Mouse (Mus musculus) G1E (cell line): ENCODE results near the gene Dnase1l1. TPM values are rescaled to one million over a fixed set of nuclear protein-coding genes. Genes with fewer than 3 reads are reported as not detected.

Source experiments
- ATAC-seq: 2 replicates; pipeline ENCODE4 v1.8.0; 2016; ENCODE audit warnings: mild to moderate bottlenecking; ENCODE audit not compliant: insufficient number of reproducible peaks, poor library complexity, low FRiP score, severe bottlenecking; ENCODE audit errors: extremely low read depth
- DNase-seq: peaks from one replicate; pipeline ENCODE4 v3.0.0; 2012; ENCODE audit warnings: low spot score
- H3K27me3 ChIP-seq: 2 replicates; pipeline ENCODE4 v1.6.1; 2012; ENCODE audit warnings: mild to moderate bottlenecking, low read length, inconsistent platforms; ENCODE audit not compliant: insufficient read depth
- H3K36me3 ChIP-seq: replicated peaks from 2 replicates; pipeline ENCODE3; 2012; ENCODE audit warnings: mild to moderate bottlenecking, inconsistent platforms
- H3K4me1 ChIP-seq: 2 replicates; pipeline ENCODE4 v1.6.1; 2012; ENCODE audit warnings: low read depth, low read length, inconsistent platforms, mixed read lengths; ENCODE audit not compliant: insufficient read depth
- H3K4me3 ChIP-seq: 2 replicates; pipeline ENCODE4 v1.5.1; 2012; ENCODE audit warnings: low read depth, mild to moderate bottlenecking, inconsistent platforms, low read length, moderate library complexity, mixed read lengths
- H3K9me3 ChIP-seq: replicated peaks from 2 replicates; pipeline ENCODE4 v1.6.1; 2012; ENCODE audit warnings: inconsistent platforms
- CTCF ChIP-seq: IDR thresholded peaks from 2 replicates; pipeline ENCODE4 v1.5.1; 2012; ENCODE audit warnings: low read depth, low read length, inconsistent platforms, mixed read lengths
- GATA1 ChIP-seq: IDR thresholded peaks from 2 replicates; pipeline ENCODE4 v1.6.1; 2012; ENCODE audit warnings: borderline replicate concordance, low read length, inconsistent platforms, mixed read lengths
- GATA2 ChIP-seq: IDR thresholded peaks from 2 replicates; pipeline ENCODE4 v1.6.1; 2012; ENCODE audit warnings: low read depth, low read length, inconsistent platforms, borderline replicate concordance
- POLR2AphosphoS5 ChIP-seq: IDR thresholded peaks from 2 replicates; pipeline ENCODE4 v1.6.1; 2012; ENCODE audit warnings: low read depth, low read length, inconsistent platforms; ENCODE audit not compliant: insufficient replicate concordance
- TAL1 ChIP-seq: conservative IDR thresholded peaks from 2 replicates; pipeline ENCODE4 v1.6.1; 2012; ENCODE audit warnings: low read depth, low read length, inconsistent platforms, mixed read lengths
- polyA plus RNA-seq: library from polyadenylated mRNA; stranded (reverse); fragments of >175 nt; gene quantifications from 2 replicates; pipeline ENCODE4 v1.2.3, GENCODE M21; 2012
- total RNA-seq, 2 experiments: library from RNA; stranded (forward) in 1 of 2; stranded (reverse) in 1 of 2; fragments of 200-1000 nt in 1 of 2; fragments of >200 nt in 1 of 2; fragmentation: Nextera tagmentation in 1 of 2; gene quantifications; 2 replicates each; pipeline ENCODE4 v1.2.3; 2014 to 2017

Gene Dnase1l1
- total and polyA plus RNA-seq, 3 experiments: 0.34 to 48.7 (median 25.1) TPM

- H3K4me3 ChIP-seq: peak overlapping the region; percentile 76
- H3K27me3 ChIP-seq: no peaks in the 10 kb centered on the region
- peaks cover 28% of the 10 kb centered on the region for H3K36me3 ChIP-seq
- no peaks in the 10 kb centered on the region for H3K9me3 ChIP-seq
- peak; percentile 29 for DNase-seq
- TF ChIP-seq TAL1 (no peak), CTCF (no peak), GATA2 (no peak), GATA1 (no peak), POLR2AphosphoS5 (no peak)
- ATAC-seq: 0 out of 2 replicates have a peak, but pooled peaks have one; percentile 11
- peaks cover 22% of the 10 kb centered on the region for H3K4me1 ChIP-seq
These were observed 406 bp upstream of the Dnase1l1 start for GRCm38 (mm10) chrX:74282395-74283091.

DNA sequence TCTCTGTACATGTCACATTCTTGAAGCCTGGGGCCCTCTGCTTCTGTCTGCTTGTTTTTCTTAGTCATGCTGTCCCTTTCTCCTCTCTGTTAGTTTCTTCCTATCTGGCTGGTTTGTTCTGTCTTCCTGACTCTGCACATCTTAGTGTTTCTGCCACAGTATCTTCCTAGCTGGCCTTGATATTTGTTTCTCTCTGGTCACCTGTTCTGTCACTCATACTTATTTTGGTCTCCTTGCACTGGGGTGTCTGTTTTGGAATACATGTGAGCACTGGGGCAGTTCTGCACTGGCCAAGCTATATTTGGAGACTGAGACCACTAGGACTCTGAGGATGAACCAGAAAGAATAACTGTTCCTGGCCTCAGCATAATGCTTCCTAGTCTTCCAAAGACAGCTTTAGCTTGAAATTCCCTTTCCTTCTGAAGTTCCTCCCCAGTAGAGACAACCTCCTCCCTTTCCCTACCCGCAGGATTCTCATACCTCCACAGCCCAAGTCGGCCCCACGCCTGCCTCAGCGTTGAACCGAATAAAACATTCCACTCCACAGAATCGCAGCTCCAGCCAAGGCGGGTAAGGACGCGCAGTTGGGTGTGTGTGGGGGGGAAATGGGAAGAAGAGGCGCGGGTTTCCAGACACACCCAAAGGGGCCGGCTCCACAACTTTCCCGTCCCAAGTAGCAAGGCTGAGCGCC lies 951 bp downstream of the Dnase1l1 start:
- ATAC-seq (no peak), DNase-seq (no peak)
- H3K36me3 ChIP-seq: peaks cover 26% of the 10 kb centered on the region
- peaks cover 24% of the 10 kb centered on the region for H3K4me1 ChIP-seq
- H3K4me3 ChIP-seq: peak overlapping the region; percentile 76
- no peaks in the 10 kb centered on the region for H3K27me3 ChIP-seq
- TF ChIP-seq POLR2AphosphoS5: no peak
- TF ChIP-seq CTCF: no peak
- TF ChIP-seq GATA1: no peak
- TF ChIP-seq TAL1: no peak
- TF ChIP-seq GATA2: no peak
- no peaks in the 10 kb centered on the region for H3K9me3 ChIP-seq

DNA sequence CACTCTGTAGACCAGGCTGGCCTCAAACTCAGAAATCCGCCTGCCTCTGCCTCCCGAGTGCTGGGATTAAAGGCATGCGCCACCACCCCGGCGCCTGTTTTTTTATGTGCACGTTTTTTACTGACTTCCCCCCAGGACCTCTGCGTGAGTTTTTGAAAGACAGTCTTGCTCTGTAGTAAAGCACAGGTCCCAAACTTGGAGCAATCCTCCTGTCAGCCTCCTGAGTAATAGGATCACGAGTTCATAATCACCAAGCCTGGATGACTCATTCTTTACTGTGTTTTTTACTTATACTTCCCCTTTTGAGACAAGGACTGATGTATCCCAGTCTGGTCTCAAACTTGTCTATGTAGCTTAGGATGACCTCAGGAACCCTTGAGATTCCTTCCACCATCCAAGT lies 4.2 kb downstream of the Dnase1l1 start:
- H3K9me3 ChIP-seq: no peaks in the 10 kb centered on the region
- ATAC-seq (no peak; the same call in 1 of the 2 replicates), DNase-seq (no peak)
- peaks cover 19% of the 10 kb centered on the region for H3K4me1 ChIP-seq
- no peak overlapping the region for H3K4me3 ChIP-seq
- H3K27me3 ChIP-seq: no peaks in the 10 kb centered on the region
- H3K36me3 ChIP-seq: peaks cover 19% of the 10 kb centered on the region
- TF ChIP-seq GATA1: no peak
- no peak for TF ChIP-seq GATA2
- TF ChIP-seq TAL1: no peak
- TF ChIP-seq POLR2AphosphoS5: no peak
- no peak for TF ChIP-seq CTCF

- TF ChIP-seq POLR2AphosphoS5: peak; percentile 82
- TF ChIP-seq TAL1: no peak
- ATAC-seq: no peak
- Histone ChIP-seq H3K27me3 (no peaks in the 10 kb centered on the region), H3K4me3 (no peak overlapping the region), H3K9me3 (no peaks in the 10 kb centered on the region), H3K4me1 (peaks cover 23% of the 10 kb centered on the region), H3K36me3 (peaks cover 25% of the 10 kb centered on the region)
- DNase-seq: no peak
These were observed 8.5 kb downstream of the Dnase1l1 start for GRCm38 (mm10) chrX:74273422-74274322.

DNA sequence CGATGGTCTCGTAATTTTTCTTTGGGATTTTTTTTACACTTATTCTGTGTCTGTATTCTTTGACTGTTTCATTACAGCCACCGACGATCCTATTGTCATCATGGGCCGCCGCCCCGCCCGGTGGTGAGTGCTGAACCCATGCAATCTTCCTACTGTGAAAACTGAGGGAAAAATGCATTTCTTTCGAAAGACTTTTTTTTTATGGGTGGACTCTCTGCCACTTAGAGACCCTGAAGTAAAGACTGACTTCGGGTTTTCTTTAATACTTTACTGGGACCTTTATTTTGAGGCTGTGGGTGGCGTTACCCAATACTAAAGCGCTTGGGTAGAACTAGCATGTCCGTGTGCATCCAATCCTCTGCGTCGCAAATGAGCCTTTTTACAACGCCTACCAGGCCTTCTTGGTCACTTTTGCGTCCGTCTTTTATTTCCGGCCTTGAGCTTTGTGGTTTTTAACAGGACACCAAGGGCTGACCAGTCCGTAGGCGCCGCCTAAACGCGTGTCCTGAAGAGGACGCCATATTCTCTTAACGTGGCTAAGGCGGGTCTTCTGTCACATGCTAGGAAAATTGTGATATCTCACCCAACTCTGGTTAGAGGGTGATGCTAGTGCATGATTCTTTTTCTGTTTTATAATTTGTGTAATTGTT lies 11.1 kb downstream of the Dnase1l1 start:
- TF ChIP-seq TAL1 (no peak), GATA1 (no peak), CTCF (no peak), GATA2 (no peak), POLR2AphosphoS5 (no peak)
- Histone ChIP-seq H3K4me3 (peak overlapping the region; percentile 70), H3K36me3 (peaks cover 16% of the 10 kb centered on the region), H3K4me1 (peaks cover 19% of the 10 kb centered on the region), H3K9me3 (no peaks in the 10 kb centered on the region), H3K27me3 (no peaks in the 10 kb centered on the region)
- ATAC-seq (no peak), DNase-seq (no peak)

DNA sequence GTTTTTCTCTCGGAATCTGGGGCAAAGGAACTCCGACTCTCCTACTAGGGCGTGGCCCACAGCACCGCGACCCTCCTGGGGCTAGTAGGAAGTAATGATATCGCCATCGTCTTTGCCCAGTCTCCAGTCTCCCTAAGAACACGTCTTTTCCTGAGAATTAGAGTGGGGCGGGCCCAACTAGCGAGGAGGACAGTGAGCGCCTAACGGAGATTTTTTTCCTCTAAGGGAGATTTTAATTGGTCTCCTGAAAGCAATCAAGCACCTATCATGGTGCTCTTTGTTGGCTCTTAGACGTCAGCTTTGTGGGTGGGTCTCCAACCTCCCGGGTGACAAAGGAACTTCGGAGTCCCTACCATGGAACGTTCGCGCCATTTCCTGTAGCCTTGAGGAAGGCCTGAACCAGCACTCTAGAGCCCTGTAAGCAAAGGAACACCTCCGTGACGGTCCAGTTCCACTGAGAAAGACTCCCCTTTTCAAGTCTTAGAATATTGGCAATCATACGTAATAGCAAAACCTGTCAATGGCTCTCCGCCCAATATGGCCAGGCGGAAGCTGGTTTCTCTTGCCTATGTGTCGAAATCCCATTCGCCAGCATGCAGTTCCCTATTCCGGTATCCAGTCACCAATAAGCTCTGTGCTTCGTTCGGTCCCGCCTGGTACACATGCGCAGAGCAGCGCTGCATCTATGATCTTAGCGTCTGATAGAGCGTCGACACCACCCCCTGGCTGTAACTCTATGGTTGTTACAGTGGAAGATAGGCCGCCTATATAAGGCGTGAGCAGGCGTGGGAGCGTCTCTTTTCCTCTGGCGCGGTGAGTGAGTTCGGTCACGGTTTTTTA lies 11.9 kb downstream of the Dnase1l1 start, which contains the start of gene Rpl10:
Gene Rpl10, plus strand, starts transcription at position 751 of the 840 bp plus-strand sequence.
- H3K4me3 ChIP-seq: peak within 1 kb of the TSS; percentile 70
- H3K9me3 ChIP-seq: no peaks in the 10 kb centered on the region
- ATAC-seq (peak; percentile 84), DNase-seq (peak; percentile 54)
- peaks cover 16% of the 10 kb centered on the region for H3K36me3 ChIP-seq
- no peaks in the 10 kb centered on the region for H3K27me3 ChIP-seq
- peaks cover 19% of the 10 kb centered on the region for H3K4me1 ChIP-seq
- TF ChIP-seq TAL1: no peak
- peak; percentile 91 for TF ChIP-seq POLR2AphosphoS5
- no peak for TF ChIP-seq GATA2
